Mouse (Mus musculus) Muller cell, postnatal 12 days (primary cell): ENCODE data around the gene Mettl17.
A peak's percentile ranks its signal among the peaks of the same experiment; 100 is the strongest.

ENCODE experiments used
- DNase-seq: peaks from one replicate; pipeline ENCODE4 v3.0.0-alpha.2; 2015; ENCODE audit errors: inconsistent ontology term

Gene Mettl17

GRCm38 (mm10) chr14:51929309-51929943 is 44.8 kb downstream of the Mettl17 start:
- DNase-seq, result peak; percentile 34

GRCm38 (mm10) chr14:51929968-51930367 is 45.3 kb downstream of the Mettl17 start:
- no peak for DNase-seq

- DNase-seq, result peak; percentile 44
These were observed 46.2 kb downstream of the Mettl17 start for GRCm38 (mm10) chr14:51930824-51931223.

GRCm38 (mm10) chr14:51932092-51933020 is 47.7 kb downstream of the Mettl17 start:
- DNase-seq, result no peak

- no peak for DNase-seq
These were observed 54.4 kb downstream of the Mettl17 start for GRCm38 (mm10) chr14:51939005-51939404.

- DNase-seq, result no peak
These were observed 56.4 kb downstream of the Mettl17 start for GRCm38 (mm10) chr14:51940944-51941560.

- DNase-seq, result no peak
These were observed 56.9 kb downstream of the Mettl17 start for GRCm38 (mm10) chr14:51941577-51941976.

- no peak for DNase-seq
These were observed 57.6 kb downstream of the Mettl17 start for GRCm38 (mm10) chr14:51942236-51942635.
